Mouse (Mus musculus): ENCODE data around the gene Gclm. TPM values are rescaled to one million over a fixed set of nuclear protein-coding genes. Genes with fewer than 3 reads are reported as not detected.

Gclm gene
- polyA plus RNA-seq, 1 experiment from 2014 or later: 391 TPM

DNA sequence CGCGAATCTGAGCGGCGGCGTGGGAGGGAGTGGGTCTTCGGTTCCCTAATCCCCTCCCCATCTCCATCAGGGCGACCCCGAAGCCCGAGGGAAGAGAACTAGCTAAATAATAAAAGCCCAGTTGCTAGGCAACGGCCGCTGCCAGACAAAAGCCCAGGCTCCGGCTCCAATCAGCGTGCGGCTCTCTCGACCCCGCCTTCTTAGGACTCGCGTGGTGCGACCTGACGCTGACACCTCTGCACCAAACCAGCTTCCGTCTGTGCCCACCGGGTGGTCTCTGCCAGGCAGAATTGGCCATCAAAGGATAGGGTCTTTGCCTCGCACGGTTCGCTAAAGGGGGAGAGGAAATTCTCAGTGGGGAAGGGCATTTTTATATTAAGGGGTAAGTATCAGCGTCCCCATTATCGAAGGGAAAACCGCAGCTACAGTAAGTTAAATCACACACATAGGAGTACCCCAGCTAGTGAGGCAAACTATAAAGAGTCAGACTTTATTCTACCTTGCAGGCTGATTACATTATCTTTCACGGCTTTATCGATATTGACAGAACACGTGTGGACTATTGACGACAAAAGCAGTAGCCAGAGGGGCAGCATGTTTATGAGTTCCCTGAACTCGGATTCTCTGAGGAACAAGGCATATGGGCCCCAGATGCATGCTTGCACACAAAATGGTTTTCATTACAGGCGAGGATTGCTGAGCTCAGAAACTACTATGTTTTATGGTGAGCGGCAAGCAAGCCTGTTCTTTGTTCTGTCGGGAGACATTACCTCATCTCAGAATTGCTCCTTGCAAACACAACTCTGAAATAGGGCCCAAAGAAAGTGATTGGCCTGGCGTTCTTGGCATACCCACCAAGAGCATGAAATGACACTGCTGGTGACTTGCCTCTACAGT lies 48.8 kb downstream of the Gclm start, which contains the start of gene Bcar3:
TSS of gene Bcar3 (plus strand) at position 183 of the 897 bp plus-strand sequence.
- 12% methylated on average over 35 of the region's 37 CpGs for WGBS (ENCODE audit: insufficient replicate concordance)
- H3K27me3 ChIP-seq (ENCODE audit: insufficient read depth, low read length): no peaks in the 10 kb centered on the region
- H3K36me3 ChIP-seq (replicated peaks; ENCODE audit: insufficient read depth, low read length): no peaks in the 10 kb centered on the region
- DNase-seq (peak; percentile 87), ATAC-seq (peak; percentile 38; the same call in 1 of the 2 replicates)
- peak within 1 kb of the TSS; percentile 100 for H3K4me2 ChIP-seq (ENCODE audit: low read depth, low read length)
- TF ChIP-seq EP300 (IDR thresholded peaks at IDR 0.05; ENCODE audit: low read depth) (no peak), CTCF (IDR thresholded peaks at IDR 0.05; ENCODE audit: low read depth) (no peak)
- peak within 1 kb of the TSS; percentile 80 for H3K9ac ChIP-seq (replicated peaks)
- no peaks in the 10 kb centered on the region for H3K9me3 ChIP-seq (ENCODE audit: low read length)
- H3K4me3 ChIP-seq (ENCODE audit: low read depth, low read length): peak within 1 kb of the TSS; percentile 92
- H3K4me1 ChIP-seq (ENCODE audit: insufficient read depth): peaks cover 18% of the 10 kb centered on the region
- H3K27ac ChIP-seq (ENCODE audit: low read depth): peak within 1 kb of the TSS; percentile 88

DNA sequence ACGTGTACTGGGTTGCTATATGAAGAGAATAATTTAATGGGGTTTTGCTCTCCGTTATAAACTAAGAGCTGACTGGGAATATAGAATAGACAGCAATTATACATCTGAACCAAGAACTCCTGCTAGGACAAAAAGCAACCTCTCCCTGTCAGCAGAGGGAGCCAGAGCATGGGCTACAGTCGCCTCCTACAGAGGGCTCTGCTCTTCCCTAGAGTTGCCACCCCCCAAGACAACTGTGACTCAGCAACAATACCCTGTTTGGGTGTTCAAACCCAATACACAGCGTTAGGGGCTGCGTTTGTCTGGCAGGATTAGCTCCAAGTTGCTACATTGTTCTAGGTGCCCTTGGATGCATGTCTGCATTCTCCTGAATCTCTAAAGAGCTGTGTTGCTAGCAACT lies 50.2 kb downstream of the Gclm start:
- TF ChIP-seq CTCF (IDR thresholded peaks at IDR 0.05; ENCODE audit: low read depth) (peak; percentile 90), EP300 (IDR thresholded peaks at IDR 0.05; ENCODE audit: low read depth) (no peak)
- H3K27ac ChIP-seq (ENCODE audit: low read depth): no peak overlapping the region
- H3K36me3 ChIP-seq (replicated peaks; ENCODE audit: insufficient read depth, low read length): no peaks in the 10 kb centered on the region
- WGBS (ENCODE audit: insufficient replicate concordance): 6% methylated on average over 5 of the region's 5 CpGs
- no peak overlapping the region for H3K9ac ChIP-seq (replicated peaks)
- H3K27me3 ChIP-seq (ENCODE audit: insufficient read depth, low read length): no peaks in the 10 kb centered on the region
- DNase-seq (peak; percentile 73), ATAC-seq (0 out of 2 replicates have a peak, but pooled peaks have one; percentile 7)
- no peak overlapping the region for H3K4me2 ChIP-seq (ENCODE audit: low read depth, low read length)
- H3K4me3 ChIP-seq (ENCODE audit: low read depth, low read length): no peak overlapping the region
- no peaks in the 10 kb centered on the region for H3K9me3 ChIP-seq (ENCODE audit: low read length)
- peaks cover 18% of the 10 kb centered on the region for H3K4me1 ChIP-seq (ENCODE audit: insufficient read depth)

DNA sequence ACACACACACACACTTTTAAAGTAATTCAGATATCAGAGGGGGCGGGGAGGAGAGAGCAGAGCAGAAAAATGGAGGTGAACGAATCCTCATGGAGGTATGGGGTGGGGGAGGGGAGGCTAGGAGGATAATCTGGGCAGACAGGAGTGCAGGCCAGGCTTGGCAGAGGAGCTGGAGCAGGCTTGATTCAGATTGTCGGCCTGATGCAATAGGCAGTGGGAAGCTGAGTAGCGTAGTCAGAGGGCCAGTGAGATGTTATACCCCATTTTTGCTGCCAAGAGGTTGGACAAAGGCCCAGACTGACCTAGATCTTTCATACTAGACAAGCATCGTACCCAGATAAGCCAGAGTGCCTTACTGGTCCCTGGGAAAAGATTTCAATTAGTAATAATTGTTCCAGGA lies 51.6 kb downstream of the Gclm start:
- DNase-seq: no peak

DNA sequence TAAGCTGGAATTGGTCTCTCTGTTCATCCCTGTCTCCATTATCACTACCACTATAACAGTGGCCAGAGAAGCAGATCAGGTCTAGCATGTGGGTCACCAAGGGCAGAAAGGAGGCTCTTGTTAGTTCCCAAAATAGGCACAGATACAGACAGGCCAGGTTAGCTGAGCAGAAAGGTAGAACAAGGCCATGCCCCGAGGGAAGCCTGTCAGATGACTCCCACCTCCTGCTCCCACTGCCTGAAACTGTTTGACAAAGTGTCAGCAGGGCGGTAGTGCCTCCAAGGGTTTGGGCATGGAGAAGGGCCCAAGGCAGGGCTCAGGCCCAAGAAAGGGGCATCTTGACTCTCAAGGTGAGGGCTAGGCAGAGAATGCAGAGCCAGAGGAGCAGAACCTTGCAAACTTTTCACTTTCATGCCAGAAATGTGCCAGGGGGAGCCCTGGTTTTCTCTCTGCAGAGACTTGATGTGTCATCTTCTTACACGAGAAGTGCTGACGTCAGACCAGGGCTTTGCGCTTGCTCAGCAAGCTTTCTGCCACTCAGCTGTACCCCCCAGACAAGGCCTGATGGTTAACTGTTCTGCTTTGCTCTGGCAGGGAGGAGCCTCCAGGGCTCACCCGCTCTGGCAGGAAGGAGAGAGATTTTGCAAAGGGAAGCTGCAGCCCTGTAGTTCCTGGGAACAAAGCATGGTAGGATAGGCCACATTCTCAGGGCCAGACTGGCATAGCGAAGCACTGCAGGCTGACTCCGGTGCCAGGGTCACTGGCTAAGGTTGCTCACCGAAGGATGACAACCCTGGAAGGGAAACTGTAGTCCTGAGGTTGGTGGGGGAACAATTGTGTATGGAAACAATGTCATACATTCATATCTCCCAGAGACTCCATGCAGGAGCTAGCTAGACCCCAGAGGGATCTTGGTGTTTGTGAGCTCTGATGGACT lies 55.9 kb downstream of the Gclm start:
- H3K36me3 ChIP-seq (replicated peaks; ENCODE audit: insufficient read depth, low read length): no peaks in the 10 kb centered on the region
- H3K9me3 ChIP-seq (ENCODE audit: low read length): no peaks in the 10 kb centered on the region
- no peak overlapping the region for H3K4me3 ChIP-seq (ENCODE audit: low read depth, low read length)
- WGBS (ENCODE audit: insufficient replicate concordance): 45% methylated on average over 9 of the region's 9 CpGs
- H3K27me3 ChIP-seq (ENCODE audit: insufficient read depth, low read length): no peaks in the 10 kb centered on the region
- DNase-seq: no peak
- no peak overlapping the region for H3K9ac ChIP-seq (replicated peaks)
- H3K4me2 ChIP-seq (ENCODE audit: low read depth, low read length): no peak overlapping the region
- no peak for TF ChIP-seq CTCF (IDR thresholded peaks at IDR 0.05; ENCODE audit: low read depth)
- no peak for TF ChIP-seq EP300 (IDR thresholded peaks at IDR 0.05; ENCODE audit: low read depth)
- ATAC-seq: peak; percentile 60
- no peak overlapping the region for H3K27ac ChIP-seq (ENCODE audit: low read depth)
- no peaks in the 10 kb centered on the region for H3K4me1 ChIP-seq (ENCODE audit: insufficient read depth)

More for the DNA sequence above, 51.6 kb downstream of the Gclm start:
- ATAC-seq: no peak
- no peak for TF ChIP-seq CTCF (IDR thresholded peaks at IDR 0.05; ENCODE audit: low read depth)
- WGBS (ENCODE audit: insufficient replicate concordance): 79% methylated on average over 5 of the region's 5 CpGs
- peaks cover 12% of the 10 kb centered on the region for H3K4me1 ChIP-seq (ENCODE audit: insufficient read depth)
- no peak overlapping the region for H3K27ac ChIP-seq (ENCODE audit: low read depth)
- no peaks in the 10 kb centered on the region for H3K36me3 ChIP-seq (replicated peaks; ENCODE audit: insufficient read depth, low read length)
- H3K9me3 ChIP-seq (ENCODE audit: low read length): no peaks in the 10 kb centered on the region
- no peak overlapping the region for H3K9ac ChIP-seq (replicated peaks)
- no peak overlapping the region for H3K4me2 ChIP-seq (ENCODE audit: low read depth, low read length)
- H3K27me3 ChIP-seq (ENCODE audit: insufficient read depth, low read length): no peaks in the 10 kb centered on the region
- H3K4me3 ChIP-seq (ENCODE audit: low read depth, low read length): no peak overlapping the region

DNA sequence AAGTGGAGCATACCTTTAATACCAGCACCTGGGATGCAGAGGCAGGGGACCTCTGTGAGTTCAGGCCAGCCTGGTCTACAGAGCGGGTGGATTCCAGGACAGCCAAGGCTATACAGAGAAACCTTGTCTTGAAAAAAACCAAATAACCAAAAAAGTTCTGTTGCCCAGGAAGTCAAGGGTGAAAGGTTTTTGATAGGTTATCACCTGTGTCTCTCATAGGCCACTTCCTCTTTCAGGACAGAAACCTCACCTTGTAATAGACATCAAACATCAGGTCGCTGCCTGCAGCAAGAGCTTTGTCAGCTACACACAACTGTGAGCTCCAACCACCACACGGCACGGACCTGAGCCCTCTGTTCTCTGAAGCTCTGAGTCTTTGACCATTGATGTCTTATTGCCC lies 59.2 kb downstream of the Gclm start:
- no peak overlapping the region for H3K4me3 ChIP-seq (ENCODE audit: low read depth, low read length)
- no peak overlapping the region for H3K4me2 ChIP-seq (ENCODE audit: low read depth, low read length)
- 68% methylated on average over 4 of the region's 4 CpGs for WGBS (ENCODE audit: insufficient replicate concordance)
- no peaks in the 10 kb centered on the region for H3K4me1 ChIP-seq (ENCODE audit: insufficient read depth)
- H3K9me3 ChIP-seq (ENCODE audit: low read length): no peaks in the 10 kb centered on the region
- TF ChIP-seq CTCF (IDR thresholded peaks at IDR 0.05; ENCODE audit: low read depth) (no peak), EP300 (IDR thresholded peaks at IDR 0.05; ENCODE audit: low read depth) (no peak)
- ATAC-seq: no peak
- H3K36me3 ChIP-seq (replicated peaks; ENCODE audit: insufficient read depth, low read length): no peaks in the 10 kb centered on the region
- H3K27ac ChIP-seq (ENCODE audit: low read depth): no peak overlapping the region
- no peak for DNase-seq
- no peak overlapping the region for H3K9ac ChIP-seq (replicated peaks)
- H3K27me3 ChIP-seq (ENCODE audit: insufficient read depth, low read length): no peaks in the 10 kb centered on the region
